Mouse (Mus musculus): Measurements from ENCODE around the gene Platr25. TPM values are rescaled to one million over a fixed set of nuclear protein-coding genes. Genes with fewer than 3 reads are reported as not detected.
"Not testable (repeated sequence)": the region's sequence is repeated elsewhere in the genome, so short reads cannot be mapped to it uniquely, and the experiment has no call there.

Gene Platr25
- total RNA-seq (2022) = 1 to 10 TPM in 3 of 4 experiments, under 1 TPM in 1; 0.48 to 2.1 (median 1.6) TPM

DNA sequence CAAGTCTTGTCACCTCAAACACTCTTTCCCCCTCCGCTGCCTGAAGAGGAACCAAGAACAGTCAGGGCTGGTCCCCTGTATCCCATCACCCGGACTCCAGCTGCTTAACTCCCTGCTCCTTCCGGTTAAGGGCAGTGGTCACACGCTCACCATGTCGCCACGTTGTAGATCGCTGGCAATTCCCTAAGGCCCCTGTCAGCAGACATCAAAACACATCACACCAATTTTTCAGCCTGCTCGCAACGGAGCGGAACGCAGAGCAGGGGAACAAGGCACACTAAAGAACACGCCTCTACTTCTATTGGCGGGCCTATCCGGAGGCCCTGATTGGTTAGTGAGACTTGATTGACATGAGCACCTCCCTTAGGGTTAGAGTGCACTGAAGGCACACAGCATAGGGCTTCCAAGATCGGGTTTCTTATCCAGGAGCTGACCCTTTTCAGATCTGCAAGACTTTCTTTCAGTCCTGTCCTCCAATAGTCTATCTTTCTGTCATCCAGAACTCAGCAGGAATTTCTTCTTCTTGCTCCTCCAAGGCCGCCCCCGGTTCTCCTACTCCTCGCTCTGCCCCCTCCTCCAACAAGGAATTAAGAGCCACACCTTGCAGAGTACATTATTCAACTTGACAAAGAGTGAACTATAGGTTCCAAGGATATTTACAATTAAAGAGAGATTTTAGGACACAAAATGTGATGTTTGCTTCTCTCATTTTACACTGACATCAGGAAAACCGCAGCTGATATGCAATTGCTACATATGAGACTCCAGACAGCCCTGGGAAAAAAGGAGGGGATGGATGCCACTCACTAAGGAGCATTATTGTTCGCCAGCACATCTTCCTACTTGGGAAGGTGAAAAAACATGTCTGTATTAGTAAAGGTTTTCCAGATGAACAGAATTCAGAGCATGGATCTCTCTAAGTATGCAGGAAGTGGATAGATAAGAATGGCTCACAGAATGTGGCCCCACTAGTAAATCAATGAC is at the start of gene Platr25:
TSS of gene Platr25 (minus strand) at position 278 of the 984 bp plus-strand sequence.
- DNase-seq (ENCODE audit: low spot score in 2 of 2) = peak; percentile 8 to 9

DNA sequence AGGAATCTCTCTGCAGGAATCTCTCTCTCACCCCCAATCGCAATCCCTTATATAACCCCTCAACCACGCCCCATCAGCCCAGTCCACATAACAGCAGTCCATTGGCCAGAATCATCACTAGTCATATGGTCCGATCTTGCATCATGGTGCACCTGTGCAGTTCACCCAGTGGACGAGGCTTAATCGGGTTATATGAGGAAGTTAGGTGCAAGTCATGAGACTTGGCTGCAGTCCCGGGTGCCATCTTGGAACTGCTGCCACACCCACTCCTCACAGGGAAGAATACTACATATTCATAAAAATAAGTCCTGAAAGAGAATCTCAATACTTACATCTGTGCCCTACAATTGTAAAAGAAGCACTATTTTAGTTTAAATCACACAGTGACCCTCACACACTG is 47.5 kb upstream of the Platr25 start:
- DNase-seq (ENCODE audit: low spot score in 2 of 2) = not testable (repeated sequence)

DNA sequence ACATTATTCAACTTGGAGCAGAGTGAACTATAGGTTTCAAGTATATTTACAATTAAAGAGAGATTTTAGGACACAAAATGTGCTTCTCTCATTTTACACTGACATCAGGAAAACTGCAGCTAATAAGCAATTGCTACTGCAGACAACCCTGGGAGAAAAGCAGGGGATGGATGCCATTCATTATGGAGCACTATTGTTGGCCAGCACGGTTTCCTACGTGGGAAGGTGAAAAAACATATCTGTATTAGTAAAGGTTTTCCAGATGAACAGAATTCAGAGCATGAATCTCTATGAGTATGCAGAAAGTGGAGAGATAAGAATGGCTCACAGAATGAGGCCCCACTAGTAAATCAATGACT is 25.6 kb upstream of the Platr25 start:
- not testable (repeated sequence) for DNase-seq (ENCODE audit: low spot score in 2 of 2)

DNA sequence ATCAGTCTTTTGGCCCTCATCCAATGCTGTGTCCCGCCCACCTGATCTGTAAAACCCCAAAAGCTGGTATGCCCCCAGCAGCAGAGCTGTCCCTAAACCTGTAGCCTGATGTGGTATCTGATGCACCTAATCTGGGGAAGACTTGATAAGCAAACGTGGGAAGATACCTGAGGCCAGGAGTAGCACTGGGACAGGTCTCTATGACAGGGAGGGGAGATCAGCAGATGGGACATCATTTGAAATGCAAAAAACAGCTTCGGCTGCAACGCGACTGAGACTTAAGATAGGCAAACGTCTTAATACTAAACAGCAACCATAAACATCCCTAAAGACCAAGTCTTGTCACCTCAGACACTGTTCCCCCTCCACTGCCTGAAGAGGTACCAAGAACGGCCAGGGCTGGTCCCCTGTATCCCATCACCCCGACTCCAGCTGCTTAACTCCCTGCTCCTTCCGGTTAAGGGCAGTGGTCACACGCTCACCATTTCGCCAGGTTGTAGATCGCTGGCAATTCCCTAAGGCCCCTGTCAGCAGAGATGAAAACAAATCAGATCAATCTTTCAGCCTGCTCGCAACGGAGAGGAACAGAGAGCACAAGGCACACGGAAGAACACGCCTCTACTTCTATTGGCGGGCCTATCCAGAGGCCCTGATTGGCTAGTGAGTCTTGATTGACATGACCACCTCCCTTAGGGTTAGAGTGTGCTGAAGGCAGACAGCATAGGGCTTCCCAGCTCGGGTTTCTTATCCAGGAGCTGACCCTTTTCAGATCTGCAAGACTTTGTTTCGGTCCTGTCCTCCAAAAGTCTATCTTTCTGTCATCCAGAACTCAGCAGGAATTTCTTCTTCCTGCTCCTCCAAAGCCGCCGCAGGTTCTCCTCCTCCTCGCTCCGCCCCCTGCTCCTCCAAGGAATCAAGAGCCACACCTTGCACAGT is 25.0 kb upstream of the Platr25 start, which contains the start of gene Gm5141:
TSS of gene Gm5141 (minus strand) at position 610 of the 936 bp plus-strand sequence.
- DNase-seq (ENCODE audit: low spot score in 2 of 2) = peak in 1 of 2 experiments; percentile 3

DNA sequence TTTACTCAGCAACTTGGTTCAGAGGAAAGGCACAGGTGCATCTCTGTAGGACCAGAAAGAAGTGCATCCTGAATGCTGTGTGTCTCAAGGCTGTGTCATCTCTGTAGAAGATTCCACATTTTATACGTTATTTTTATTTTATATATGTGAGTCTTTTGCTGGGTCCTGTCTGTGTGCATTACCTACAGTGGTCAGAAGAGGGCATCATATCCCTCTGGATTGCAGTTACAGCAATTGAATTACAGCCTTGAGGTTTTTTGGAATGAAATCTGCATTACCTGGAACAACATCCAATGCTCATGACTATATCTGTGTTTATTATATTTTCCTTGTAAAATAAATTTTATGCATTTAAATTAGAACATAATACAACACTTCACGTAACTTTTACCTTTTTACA is 3.3 kb upstream of the Platr25 start:
- not testable (repeated sequence) for DNase-seq (ENCODE audit: low spot score in 2 of 2)

DNA sequence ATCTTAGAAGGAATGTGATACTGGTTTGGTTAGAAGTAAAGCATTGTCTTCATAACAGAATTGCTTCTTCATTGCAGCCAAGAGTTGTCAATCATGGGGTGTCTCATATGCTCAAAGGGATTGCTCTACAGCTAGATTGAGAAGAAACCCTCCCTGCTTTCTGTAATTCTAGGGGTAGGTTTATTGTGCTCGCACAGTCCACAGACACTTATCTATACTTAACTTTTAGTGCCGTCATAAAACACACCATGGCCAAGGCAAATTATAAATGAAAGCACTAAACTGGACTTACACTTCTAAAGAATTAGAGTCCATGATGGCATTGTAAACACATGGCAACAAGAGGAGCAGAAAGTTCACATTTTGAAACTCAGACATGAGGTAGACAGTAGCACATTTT is 27.2 kb downstream of the Platr25 start:
- no peak for DNase-seq (ENCODE audit: low spot score in 2 of 2)

DNA sequence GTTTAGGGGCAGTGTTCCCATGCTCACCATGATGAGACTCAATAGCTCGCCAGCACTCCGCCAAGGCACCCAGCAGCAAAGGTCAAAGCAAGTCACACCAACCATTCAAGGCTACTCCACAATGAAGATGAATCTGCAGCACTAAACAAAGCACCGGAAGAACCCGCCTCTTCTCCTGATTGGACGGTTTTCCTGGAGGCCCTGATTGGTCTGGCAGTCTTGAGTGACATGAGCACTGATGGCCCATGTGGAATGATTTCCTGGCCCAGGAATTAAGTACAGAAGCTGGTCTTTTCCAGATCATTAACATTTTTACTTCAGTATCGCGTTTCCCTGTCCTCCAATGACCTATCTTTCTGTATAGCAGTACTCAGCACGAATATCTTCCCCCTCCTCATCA is 47.9 kb downstream of the Platr25 start:
- not testable (repeated sequence) for DNase-seq (ENCODE audit: low spot score in 2 of 2)

DNA sequence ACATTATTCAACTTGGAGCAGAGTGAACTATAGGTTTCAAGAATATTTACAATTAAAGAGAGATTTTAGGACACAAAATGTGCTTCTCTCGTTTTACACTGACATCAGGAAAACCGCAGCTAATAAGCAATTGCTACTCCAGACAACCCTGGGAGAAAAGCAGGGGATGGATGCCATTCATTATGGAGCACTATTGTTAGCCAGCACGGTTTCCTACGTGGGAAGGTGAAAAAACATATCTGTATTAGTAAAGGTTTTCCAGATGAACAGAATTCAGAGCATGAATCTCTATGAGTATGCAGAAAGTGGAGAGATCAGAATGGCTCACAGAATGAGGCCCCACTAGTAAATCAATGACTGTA is 75.2 kb downstream of the Platr25 start:
- not testable (repeated sequence) for DNase-seq (ENCODE audit: low spot score in 2 of 2)

DNA sequence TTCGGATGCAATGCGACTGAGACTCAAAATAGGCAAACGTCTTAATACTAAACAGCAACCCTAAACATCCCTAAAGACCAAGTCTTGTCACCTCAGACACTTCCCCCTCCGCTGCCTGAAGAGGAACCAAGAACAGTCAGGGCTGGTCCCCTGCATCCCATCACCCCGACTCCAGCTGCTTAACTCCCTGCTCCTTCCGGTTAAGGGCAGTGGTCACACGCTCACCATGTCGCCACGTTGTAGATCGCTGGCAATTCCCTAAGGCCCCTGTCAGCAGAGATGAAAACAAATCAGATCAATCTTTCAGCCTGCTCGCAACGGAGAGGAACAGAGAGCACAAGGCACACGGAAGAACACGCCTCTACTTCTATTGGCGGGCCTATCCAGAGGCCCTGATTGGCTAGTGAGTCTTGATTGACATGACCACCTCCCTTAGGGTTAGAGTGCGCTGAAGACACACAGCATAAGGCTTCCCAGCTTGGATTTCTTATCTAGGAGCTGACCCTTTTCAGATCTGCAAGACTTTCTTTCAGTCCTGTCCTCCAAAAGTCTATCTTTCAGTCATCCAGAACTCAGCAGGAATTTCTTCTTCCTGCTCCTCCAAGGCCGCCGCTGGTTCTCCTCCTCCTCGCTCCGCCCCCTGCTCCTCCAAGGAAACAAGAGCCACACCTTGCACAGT is 75.8 kb downstream of the Platr25 start:
- DNase-seq (ENCODE audit: low spot score in 2 of 2) = peak; percentile 3 to 8

DNA sequence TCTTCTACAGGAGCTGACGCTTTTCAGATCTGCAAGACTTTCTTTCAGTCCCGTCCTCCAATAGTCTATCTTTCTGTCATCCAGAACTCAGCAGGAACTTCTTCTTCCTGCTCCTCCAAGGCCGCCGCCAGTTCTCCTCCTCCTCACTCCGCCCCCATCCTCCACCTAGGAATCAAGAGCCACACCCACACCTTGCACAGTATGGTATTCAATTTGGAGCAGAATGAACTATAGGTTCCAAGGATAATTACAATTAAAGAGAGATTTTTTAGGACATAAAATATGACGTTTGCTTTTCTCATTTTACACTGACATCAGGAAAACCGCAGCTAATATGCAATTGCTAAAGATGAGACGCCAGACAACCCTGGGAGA is 107.2 kb downstream of the Platr25 start:
- DNase-seq (ENCODE audit: low spot score in 2 of 2) = no peak

DNA sequence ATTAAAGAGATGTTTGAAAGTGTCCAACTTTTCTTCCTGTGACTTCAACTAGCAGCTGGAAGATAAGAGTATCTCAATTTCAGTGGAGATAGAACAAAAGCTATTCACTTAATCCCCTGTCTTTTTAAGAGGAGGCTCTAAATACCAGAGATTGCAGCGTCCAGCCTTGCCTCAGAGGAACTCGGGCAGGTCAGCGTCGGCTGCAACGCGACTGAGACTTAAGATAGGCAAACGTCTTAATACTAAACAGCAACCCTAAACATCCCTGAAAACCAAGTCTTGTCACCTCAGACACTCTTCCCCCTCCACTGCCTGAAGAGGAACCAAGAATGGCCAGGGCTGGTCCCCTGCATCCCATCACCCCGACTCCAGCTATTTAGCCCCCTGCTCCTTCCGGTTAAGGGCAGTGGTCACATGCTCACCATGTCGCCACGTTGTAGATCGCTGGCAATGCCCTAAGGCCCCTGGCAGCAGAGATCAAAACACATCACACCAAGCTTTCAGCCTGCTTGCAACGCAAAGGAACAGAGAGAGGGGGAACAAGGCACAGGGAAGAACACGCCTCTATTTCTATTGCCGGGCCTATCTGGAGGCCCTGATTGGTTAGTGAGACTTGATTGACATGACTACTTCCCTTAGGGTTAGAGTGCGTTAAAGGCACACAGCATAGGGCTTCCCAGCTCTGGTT is 107.7 kb downstream of the Platr25 start:
- DNase-seq (ENCODE audit: low spot score in 2 of 2) = peak; percentile 32 to 33

DNA sequence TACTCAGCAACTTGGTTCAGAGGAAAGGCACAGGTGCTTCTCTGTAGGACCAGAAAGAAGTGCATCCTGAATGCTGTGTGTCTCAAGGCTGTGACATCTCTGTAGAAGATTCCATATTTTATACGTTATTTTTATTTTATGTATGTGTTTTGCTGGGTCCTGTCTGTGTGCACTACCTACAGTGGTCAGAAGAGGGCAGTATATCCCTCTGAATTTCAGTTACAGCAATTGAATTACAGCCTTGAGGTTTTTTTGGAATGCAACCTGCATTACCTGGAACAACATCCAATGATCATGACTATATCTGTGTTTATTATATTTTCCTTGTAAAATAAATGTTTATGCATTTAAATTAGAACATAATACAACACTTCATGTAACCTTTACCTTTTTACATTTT is 133.4 kb downstream of the Platr25 start:
- not testable (repeated sequence) for DNase-seq (ENCODE audit: low spot score in 2 of 2)

DNA sequence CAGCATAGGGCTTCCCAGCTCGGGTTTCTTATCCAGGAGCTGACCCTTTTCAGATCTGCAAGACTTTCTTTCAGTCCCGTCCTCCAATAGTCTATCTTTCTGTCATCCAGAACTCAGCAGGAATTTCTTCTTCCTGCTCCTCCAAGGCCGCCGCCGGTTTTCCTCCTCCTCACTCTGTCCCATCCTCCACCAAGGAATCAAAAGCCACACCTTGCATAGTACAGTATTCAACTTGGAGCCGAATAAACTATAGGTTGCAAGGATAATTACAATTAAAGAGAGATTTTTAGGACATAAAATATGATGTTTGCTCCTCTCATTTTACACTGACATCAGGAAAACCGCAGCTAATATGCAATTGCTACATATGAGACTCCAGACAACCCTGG is 136.2 kb downstream of the Platr25 start:
- DNase-seq (ENCODE audit: low spot score in 2 of 2) = not testable (repeated sequence)

DNA sequence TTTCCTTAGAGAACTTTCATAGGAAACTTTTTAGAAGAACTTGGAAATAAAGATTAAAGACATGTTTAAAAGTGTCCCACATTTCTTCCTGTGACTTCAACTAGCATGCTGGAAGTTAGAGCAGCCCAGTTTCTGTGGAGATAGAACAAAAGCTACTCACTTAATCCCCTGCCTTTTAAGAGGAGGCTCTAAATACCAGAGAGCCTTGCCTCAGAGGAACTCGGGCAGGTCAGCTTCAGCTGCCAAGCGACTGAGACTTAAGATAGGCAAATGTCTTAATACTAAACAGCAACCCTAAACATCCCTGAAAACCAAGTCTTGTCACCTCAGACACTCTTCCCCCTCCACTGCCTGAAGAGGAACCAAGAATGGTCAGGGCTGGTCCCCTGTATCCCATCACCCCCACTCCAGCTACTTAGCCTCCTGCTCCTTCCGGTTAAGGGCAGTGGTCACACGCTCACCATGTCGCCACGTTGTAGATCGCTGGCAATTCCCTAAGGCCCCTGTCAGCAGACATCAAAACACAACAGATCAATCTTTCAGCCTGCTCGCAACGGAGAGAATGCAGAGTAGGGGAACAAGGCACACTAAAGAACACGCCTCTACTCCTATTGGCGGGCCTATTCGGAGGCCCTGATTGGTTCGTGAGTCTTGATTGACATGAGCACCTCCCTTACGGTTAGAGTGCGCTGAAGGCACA is 136.8 kb downstream of the Platr25 start, which contains the start of gene 6720489N17Rik:
TSS of gene 6720489N17Rik (minus strand) at position 606 of the 700 bp plus-strand sequence.
- DNase-seq (ENCODE audit: low spot score in 2 of 2) = peak; percentile 48 to 53

Small RNA genes lying within 50 kb of the gene (microRNA-seq; reads per million reads assigned to microRNA genes)
- gene Gm24020 = not detected
- not detected for gene Gm24588
- gene Mir713 = not detected

Other genes with a start within 250 kb of the Platr25 start
- 1 to 10 TPM in 1 of 4 experiments, under 1 TPM in 2, not detected in 1; 0.40 to 1.2 (median 0.40) TPM for gene Zfp935, start 202.2 kb downstream of the Platr25 start, total RNA-seq (2022)
- 1 to 10 TPM; 1.4 to 3.6 (median 3.0) TPM for gene Zfp934, start 189.5 kb downstream of the Platr25 start, total RNA-seq (2022)
- 1 to 10 TPM in 3 of 4 experiments, under 1 TPM in 1; 0.56 to 1.3 (median 1.2) TPM for gene 6720489N17Rik, start 136.5 kb downstream of the Platr25 start, total RNA-seq (2022)
- gene Gm5141, start 25.1 kb upstream of the Platr25 start, total RNA-seq (2022) = under 1 TPM; 0.22 to 0.60 (median 0.44) TPM
- gene Fbp2, start 97.7 kb upstream of the Platr25 start, total RNA-seq (2022) = 100 to 1,000 TPM in 1 of 4 experiments, 10 to 100 TPM in 3; 29.0 to 122 (median 55.0) TPM
- under 1 TPM in 1 of 4 experiments, not detected in 3; 0.78 TPM for gene Fbp1, start 127.6 kb upstream of the Platr25 start, total RNA-seq (2022)
- gene 2010111I01Rik, start 204.2 kb upstream of the Platr25 start, total RNA-seq (2022) = 10 to 100 TPM; 54.3 to 63.7 (median 56.8) TPM